Mouse (Mus musculus) 3T3-L1 (cell line): ENCODE results near the gene Hist1h2bh.
A peak's percentile ranks its signal among the peaks of the same experiment; 100 is the strongest.
"Not testable (repeated sequence)": the region's sequence is repeated elsewhere in the genome, so short reads cannot be mapped to it uniquely, and the experiment has no call there.

ENCODE experiments used
- DNase-seq: peaks from one replicate; pipeline ENCODE4 v3.0.0-alpha.2; 2015; ENCODE audit warnings: low read depth, low spot score

The Hist1h2bh gene

DNA sequence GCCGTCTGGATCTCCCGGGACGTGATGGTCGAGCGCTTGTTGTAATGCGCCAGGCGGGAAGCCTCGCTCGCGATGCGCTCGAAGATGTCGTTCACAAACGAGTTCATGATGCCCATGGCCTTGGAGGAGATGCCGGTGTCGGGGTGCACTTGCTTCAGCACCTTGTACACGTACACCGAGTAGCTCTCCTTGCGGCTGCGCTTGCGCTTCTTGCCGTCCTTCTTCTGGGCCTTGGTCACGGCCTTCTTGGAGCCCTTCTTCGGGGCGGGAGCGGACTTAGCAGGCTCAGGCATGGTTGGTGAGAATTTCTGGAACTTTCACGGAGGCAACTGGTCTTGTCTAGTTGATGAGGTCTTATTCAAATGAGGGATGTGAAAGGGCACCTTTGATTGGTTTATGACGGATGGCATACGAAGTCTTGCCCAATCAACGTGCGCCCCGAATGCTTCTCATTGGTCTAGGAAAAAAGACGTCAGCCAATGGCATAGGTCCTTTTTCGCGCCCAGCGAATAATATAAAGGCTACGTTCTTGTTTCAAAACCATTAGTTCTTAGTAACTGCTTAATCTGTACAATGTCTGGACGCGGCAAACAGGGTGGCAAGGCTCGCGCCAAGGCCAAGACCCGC is 30.8 kb upstream of the Hist1h2bh start, which contains the start of the genes Hist1h2bf and Hist1h2ad:
Gene Hist1h2bf, minus strand, starts transcription at position 299 of the 627 bp plus-strand sequence.
Gene Hist1h2ad, plus strand, starts transcription at position 484 of the 627 bp plus-strand sequence.
- DNase-seq: peak; percentile 97

DNA sequence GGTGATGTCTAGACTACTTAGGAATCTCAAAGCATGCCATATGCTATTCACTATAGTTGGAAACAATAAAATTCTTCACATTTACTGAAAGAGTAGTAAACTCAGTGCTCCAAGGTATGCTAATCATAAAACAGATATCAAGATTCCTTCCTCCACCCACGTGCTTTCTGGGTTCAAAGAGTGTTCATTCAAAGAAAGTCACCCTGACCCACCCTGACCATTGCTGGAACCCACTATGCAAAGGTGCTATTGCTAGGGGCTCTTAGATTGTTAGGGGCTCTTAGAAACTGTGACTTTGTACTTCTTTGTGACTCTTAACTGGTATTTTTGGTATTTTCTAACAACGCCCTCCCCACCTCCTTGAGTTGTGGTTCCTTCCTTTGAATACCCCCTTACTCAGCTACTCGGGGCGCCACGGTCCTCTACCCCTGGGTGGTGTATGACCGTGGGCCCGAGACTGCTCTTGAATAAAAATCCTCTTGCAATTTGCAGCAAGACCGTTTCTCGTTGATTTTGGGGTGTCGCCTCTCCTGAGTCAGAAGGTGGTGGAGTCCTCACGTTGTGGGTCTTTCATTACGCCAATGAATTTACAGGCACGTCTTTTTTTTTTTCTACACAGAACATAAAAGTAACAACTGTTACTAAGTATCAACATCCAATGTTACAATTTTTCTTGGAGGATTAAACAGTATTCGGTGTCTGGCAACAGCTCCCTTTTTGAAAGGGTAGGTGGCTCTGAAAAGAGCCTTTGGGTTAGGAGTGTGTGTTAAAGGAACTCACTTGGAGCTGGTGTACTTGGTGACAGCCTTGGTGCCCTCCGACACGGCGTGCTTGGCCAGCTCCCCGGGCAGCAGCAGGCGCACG is 30.1 kb upstream of the Hist1h2bh start:
- DNase-seq: peak; percentile 26

DNA sequence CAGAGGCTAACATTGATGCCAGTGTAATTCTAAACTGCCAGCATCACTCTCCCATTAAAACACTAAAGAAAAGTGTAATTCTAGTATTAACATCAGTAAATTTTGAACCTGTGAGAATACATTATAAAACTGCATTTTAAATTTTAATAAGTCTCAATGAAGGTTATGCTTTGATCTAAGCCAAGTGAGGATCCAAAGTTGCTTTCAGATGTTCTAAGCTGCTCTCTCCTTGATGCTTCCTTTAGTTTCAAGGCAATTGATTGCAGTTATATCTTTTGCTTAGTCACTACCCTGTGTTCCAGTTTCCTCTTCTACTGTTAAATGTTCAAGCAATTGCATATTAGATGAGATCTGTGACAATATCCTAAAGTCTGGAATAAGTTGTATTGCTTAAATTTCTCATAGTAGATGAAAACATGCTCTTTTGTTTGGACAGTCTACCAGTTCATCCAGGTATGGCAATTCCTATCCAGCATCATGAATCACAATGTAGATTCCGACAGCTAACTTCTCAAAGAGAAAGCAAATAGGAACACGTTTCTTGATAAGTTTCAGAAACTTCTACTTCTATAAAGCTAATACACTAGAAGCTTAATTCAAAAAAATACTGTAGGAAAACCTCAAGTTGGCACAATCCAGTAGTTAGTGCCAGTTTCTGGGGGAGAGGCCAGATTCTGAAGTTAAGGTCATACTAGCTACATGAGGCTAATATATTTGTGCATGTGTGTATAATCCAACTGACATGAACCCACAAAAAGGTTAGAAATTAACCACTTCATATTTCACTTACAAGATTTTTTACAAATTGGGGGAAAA is 29.2 kb upstream of the Hist1h2bh start:
- peak; percentile 57 for DNase-seq

DNA sequence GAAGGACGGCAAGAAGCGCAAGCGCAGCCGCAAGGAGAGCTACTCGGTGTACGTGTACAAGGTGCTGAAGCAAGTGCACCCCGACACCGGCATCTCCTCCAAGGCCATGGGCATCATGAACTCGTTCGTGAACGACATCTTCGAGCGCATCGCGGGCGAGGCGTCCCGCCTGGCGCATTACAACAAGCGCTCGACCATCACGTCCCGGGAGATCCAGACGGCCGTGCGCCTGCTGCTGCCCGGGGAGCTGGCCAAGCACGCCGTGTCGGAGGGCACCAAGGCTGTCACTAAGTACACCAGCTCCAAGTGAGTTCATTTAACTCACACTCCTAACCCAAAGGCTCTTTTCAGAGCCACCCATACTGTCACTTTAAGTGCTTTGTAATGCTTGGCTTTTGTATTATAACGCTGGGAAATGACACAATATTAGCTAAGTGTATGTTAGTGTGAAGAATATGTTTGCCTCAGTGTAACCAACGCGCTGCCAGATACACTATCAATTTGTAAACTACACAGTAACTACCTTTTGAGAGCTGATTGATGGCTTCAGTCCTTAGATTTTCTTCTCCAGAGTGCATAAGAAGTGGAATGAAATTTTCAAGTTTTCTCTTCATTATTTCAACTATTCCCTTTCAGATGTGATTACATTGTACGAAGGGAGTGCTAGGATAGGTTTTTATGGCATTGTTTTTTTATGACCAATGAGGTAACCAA is 28.5 kb upstream of the Hist1h2bh start:
- peak; percentile 57 for DNase-seq

DNA sequence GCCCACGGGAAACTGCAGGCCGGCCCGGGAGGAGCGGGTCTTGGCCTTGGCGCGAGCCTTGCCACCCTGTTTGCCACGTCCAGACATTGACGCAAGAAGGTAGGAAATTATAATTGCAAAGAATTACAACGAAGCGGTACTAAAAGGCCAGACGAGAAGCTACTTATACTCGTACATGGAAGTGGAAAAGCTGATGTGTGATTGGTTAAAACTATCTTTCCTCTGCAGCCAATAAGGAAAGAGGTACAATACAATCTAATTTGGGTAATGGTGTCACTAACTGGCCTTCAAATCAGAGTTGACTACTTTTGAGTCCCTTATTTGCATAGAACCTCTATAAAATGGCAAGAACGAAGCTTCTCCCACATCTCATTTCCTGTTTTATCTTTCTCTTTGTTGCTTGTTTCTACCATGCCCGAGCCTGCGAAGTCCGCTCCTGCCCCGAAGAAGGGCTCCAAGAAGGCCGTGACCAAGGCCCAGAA is 27.9 kb upstream of the Hist1h2bh start, which contains the start of the genes Hist1h2ae and Hist1h2bg:
Gene Hist1h2ae, minus strand, starts transcription at position 199 of the 482 bp plus-strand sequence.
Gene Hist1h2bg, plus strand, starts transcription at position 375 of the 482 bp plus-strand sequence.
- peak; percentile 96 for DNase-seq

DNA sequence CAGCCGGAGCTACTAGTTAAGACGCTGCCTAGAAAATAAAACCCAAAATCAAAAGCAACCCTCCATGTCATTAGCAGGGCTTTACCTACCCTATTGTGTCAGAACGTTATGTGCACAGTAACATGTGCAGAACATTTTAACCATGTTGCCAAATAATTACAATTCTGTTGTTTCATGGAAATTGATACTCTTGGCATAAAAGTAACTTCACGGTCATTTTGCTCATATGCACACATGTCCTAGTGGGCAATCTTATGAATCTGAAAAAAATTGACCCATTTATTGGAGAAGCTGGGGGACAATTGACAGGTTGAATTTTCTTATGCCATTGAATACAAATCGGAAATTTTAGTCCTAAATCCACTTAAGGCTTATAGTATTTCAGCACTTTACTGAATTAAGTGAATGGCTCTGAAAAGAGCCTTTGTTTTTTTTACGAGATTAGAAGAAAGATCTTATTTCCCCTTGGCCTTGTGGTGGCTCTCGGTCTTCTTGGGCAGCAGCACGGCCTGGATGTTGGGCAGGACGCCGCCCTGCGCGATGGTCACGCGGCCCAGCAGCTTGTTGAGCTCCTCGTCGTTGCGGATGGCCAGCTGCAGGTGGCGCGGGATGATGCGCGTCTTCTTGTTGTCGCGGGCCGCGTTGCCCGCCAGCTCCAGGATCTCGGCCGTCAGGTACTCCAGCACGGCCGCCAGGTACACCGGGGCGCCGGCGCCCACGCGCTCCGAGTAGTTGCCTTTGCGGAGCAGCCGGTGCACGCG is 27.2 kb upstream of the Hist1h2bh start:
- peak; percentile 61 for DNase-seq

DNA sequence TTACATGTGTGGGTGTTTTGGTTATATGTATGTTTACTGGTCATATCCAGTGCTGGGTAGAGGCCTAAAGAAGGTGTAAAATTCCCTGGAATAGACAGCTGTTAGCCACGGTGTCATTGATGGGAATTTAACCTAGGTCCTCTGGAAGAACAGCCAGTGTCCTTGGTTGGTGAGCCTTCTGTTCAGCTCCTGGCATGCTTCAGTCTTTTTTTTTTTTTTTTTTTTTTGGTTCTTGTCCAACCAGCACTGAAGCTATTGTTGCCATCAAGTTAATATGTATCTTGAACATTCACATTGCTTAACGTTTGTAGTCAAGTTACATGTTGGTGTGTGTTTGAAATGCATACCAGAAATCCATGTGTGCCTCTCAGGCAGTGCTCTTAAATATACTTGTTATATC is 21.3 kb upstream of the Hist1h2bh start:
- DNase-seq: peak; percentile 63

DNA sequence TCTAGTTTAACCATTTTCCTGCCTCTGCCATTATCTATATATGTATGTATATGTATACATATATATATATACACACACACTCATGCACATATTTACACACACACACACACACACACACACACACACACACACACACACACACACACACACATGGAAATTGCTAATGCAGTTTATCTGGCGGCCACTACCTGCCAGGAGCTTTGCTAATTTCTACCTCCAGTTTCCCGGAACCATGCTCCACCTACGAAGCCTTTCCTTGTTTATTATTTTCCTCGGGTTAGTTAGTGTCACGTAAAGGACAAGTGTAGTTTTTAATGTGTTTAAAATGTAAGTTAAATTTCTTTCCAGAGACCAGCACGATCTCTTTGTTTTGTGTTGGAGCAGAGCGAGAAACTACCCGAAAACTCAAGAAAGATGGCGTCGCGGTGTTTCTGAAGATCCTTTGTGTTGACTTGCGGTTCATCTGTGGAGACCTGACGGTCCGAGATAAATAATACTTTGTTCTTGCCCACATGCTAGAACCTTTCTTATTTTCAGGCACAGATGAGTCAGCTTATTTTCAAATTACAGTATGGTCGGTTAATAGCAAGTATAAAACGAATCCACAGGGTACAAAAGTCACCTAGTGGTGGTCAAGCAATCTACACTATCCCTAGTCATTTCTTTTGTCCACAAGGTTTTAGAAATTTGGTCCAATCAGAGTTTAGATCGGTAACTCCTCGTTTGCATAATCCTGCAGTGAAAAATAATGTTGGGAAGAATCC is 19.7 kb upstream of the Hist1h2bh start:
- peak; percentile 90 for DNase-seq

DNA sequence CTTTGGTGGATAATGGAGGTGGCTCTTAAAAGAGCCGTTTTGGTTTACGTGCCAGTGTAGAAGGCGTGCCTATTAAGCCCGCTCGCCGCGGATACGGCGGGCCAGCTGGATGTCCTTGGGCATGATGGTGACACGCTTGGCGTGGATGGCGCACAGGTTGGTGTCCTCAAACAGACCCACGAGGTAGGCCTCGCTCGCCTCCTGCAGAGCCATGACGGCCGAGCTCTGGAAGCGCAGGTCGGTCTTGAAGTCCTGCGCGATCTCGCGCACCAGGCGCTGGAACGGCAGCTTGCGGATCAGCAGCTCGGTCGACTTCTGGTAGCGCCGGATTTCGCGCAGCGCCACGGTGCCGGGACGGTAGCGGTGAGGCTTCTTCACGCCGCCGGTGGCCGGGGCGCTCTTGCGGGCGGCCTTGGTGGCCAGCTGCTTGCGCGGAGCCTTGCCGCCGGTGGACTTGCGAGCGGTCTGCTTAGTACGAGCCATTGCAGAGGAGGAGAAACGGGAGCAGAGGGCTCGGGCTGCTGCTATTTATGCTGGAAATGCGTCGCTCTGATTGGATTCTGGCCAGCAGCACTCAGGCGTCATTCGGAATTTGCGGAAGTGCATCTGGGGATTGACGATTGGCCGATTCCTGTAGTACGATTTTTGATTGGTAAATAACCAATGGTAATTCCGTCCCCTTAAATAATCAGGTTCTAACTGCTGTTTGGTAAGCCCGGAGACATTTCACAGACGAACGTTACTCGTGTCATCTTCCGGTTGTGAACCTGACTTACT is 18.9 kb upstream of the Hist1h2bh start, which contains the start of gene Hist1h3e:
Gene Hist1h3e, minus strand, starts transcription at position 487 of the 777 bp plus-strand sequence.
- peak; percentile 96 for DNase-seq

DNA sequence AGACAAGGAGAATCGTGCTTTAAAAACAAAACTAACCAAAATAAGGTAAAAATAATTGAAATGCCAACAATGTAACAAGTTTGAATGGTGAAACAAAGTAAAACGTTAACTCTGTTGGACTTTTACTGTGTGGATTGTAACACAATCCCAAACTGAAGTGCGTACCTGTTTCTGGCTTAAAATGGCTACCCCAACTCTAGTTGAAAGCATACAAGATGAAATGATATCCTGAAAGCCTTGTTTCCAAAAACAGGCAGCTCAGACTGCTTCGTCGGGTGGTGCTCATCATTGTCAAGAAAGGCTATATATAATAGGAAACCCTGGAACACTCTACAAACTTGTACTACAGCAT is 18.3 kb upstream of the Hist1h2bh start:
- DNase-seq: not testable (repeated sequence)

DNA sequence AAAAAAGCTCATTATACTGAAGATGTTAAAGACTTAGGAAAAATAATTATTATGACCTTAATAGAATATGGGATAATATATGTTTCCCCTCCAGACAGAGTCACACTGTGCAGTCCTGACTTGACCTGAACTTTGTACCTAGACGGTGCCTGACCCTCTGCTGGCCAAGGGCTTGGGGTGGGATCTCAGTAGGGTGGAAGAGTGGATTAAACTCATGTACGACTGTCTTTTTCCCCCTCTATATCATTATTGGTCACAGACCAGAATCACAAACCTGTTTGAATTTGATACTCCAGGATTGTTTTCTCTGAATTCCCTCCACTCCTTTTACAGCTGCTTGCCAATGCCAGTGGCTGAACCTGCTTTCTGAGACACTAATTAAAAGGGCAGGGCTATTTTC is 17.5 kb upstream of the Hist1h2bh start:
- not testable (repeated sequence) for DNase-seq

DNA sequence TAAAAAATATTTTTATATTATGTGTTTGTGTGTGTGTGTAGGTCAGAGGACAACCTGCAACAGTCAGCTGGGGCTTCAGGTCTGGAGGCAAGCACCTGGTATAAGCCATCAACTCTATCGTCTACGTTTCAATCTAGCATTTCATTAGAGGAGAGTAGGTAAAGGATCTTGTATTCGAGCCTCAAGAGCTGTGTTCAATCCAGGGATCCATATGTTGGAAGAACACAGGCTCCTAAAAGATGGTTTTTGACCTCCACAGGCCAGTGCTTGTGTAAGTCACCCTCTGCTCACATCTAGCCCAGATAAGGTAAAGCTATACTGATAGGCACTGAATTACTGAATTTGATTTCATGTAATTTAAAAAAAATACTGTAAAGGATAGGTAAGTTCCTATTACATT is 13.7 kb upstream of the Hist1h2bh start:
- DNase-seq: no peak

DNA sequence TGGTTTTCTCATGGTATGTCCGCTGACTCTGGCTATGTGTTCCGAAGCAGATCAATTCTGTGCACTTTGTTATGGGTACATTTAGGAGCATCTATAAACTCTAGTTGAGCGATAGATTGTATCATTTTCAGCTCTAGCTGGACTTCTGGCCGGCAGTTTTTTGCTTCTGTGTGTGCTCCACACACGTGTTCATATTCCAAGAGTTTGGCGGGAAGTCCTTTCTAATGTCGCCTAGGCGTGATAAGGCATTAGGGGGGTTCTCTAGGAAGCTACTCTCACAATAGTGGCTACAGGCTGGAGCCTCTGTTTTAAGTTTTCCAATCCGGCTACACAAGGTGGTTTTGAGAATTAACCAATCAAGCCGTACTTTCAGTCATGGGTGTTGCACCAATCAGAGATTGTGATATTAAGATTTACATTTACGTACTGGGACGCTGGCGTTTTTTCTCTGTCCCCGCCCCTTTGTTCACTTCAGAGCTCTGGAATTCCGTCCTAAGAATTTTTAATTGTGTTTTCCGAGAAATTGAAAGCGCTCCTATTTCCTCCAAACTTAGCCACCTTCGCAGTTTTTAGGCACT is 12.7 kb upstream of the Hist1h2bh start:
- DNase-seq: peak; percentile 96

DNA sequence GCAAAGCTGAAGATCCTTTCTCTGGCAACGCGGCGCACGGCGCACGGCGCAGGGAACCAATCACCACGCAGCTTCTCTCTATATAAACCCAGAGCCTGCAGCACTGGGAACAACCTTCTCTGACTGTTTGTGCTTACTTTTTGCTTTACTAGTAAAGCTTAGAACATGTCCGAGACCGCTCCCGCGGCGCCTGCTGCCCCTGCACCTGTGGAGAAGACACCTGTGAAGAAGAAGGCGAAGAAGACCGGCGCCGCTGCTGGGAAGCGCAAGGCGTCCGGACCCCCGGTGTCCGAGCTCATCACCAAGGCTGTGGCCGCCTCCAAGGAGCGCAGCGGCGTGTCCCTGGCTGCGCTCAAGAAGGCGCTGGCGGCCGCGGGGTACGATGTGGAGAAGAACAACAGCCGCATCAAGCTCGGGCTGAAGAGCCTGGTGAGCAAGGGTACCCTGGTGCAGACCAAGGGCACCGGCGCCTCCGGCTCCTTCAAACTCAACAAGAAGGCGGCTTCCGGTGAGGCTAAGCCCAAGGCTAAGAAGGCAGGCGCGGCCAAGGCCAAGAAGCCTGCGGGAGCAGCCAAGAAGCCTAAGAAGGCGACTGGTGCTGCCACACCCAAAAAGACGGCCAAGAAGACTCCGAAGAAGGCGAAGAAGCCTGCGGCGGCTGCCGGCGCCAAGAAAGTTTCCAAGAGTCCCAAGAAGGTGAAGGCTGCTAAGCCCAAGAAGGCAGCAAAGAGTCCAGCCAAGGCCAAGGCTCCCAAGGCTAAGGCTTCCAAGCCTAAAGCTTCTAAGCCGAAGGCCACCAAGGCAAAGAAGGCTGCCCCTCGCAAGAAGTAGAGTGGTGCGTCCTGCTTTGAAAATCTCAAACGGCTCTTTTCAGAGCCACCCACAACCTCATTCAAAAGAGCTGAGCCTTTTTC is 12.0 kb upstream of the Hist1h2bh start:
- DNase-seq: peak; percentile 93

DNA sequence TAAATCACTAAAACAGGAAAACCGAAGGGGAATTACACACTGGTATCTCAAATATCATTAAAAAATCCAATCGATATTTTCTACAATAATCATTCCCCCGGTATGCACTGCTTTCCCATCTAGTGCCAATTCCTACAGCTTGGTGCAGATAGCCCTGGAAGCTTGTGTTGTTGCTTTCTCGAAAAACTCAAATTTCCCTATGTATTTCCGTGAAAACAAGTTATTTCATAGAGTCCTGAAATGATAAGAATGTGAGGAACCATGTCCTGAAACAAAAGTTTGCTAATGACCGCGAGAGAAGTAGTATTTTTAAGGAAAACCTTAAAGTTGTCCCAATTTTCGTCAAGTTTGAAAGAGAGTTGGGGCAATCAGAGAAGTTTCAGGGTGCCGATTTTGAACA is 11.2 kb upstream of the Hist1h2bh start:
- DNase-seq: peak; percentile 46

DNA sequence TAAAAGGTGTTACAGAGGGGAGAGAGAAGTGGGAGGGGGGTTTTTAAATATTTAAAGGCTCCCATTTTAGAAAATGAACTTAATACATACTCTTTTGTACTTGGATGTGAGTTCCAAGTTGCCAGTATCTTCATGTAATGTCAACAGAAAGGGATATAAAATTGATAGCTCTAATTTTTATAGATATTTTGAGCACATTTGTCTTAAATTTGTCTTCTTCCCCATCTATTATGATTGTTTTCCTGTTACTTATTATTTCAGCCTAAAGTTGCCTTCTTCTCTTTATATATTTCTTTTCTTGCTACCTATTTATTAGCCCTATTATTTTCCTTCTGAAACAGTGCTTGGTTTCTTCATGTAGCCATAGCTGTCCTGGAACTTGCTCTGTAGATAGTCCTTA is 9.8 kb upstream of the Hist1h2bh start, which contains the start of gene Hist1h1d:
Gene Hist1h1d, plus strand, starts transcription at position 301 of the 400 bp plus-strand sequence.
- no peak for DNase-seq
